Mouse (Mus musculus): ENCODE data around the gene Sh2b1.
"Not testable (repeated sequence)": the region's sequence is repeated elsewhere in the genome, so short reads cannot be mapped to it uniquely, and the experiment has no call there.

Sh2b1 gene

DNA sequence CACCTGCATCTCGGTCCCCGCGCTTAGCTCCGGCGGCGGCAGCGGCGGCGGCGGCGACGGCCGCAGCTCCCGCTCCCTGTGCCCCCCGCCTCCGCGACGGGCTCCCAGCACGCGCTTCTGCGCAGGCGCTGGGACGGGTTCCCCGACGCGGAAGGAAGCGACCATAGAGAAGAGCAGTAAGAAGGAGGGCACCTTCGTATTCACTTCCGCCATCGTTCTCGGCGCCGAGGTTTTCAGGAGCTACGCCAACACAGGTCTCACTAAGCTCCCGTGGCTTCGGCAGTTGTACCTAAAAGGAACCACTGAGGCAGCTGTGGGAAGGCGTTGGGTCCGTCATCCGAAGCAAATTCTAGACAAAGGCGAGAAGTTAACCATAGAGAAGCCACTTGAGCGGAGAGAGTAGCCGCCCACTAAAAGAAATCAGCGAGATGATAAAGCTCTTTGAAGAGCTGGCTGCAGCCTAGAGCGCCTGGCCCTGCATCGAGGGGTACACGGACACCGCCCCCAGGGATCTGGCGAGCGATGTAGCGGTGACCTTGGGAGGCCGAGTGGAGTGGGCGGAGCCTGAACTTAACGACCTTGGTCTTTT, at the start of gene Sh2b1:
Sh2b1 (minus strand) TSS at position 432 of the 589 bp plus-strand sequence.
- DNase-seq: peak; percentile 88 to 89

DNA sequence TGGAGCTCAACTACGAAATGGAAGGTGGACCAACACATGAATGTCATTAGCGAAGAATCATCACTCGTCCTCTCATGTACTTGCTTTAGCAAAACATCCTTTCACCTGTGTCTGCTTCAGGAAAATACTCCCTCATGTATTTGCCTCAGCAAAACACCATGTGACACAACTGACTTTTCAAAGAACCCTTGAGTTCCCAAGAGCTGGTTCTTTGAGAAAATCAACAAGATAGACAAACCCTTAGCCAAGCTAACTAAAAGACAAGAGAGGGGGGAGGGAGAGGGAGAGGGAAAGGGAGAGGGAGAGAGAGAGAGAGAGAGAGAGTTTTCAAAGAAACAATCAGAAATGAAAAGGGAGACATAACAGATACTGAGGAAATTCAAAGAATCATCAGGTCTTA, 48.1 kb upstream of the Sh2b1 start:
- no peak for DNase-seq

DNA sequence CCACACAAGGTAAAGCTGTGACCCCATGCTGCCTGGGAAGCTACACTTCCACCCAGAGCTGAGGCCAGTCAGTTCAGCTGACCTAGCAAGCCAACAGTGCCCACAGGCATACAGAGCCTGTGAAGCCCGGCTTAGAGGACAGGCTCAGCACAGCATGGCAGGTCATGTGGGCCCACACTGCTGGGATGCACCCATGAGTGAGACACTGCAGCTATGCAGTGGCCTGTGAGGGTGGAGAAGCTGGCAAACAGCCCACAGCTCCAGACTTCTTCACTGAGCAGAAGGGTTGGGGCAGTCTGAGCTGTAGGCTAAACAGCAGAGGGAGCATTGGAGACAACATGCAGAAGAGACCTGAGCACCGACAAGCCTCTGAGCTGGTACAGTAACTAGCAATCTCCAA, 44.3 kb upstream of the Sh2b1 start:
- no peak for DNase-seq

DNA sequence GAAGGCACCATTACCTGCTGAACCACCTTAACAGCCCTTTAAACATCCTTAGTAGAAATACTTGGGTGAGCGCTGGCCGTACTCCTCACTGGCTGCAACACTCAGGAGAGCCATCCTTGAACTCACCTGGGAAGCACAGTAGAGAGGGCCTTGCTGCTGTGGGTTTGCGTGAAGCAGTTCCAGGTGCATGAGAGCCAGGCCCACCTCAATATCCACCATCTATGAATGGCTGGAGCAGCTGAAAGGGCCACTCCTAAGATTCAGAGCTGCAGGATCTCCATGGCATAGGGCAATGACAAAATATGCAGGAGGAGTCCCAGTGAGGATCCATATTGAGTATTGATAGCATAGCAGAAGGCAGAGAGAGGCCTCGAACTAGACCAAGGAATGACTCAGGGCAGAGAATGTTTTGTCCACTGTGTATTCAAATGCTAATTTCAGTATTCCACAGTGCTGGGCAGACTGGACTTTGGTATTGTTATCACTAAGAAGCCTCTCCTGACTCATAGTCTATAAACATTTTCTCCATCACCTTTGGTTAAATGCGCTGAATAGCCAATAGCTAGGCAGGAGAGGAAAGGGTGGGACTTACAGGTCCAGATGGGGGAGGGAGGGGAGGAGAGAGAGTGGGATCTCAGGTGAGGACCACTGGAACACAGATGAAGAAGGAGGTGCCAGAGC, 43.2 kb upstream of the Sh2b1 start:
- no peak for DNase-seq

DNA sequence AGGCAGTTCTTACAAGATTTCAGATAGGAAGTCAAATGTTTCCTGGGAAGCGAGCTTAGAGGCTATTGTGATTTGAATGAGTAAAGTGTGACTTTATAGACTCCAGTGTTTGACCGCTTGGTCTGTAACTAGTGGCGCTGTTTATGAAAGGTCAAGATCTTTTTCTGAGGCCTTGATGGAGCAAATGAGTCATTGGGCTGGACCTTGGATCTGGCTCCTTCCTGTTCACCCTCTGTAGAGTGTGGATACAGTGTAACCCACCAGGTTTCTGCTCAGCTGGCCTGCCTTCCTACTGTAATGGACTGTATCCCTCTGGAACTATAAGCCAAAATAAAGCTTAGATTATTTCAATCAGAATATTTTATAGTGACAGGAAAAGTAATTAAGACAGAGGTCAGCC, 36.1 kb upstream of the Sh2b1 start:
- DNase-seq: no peak

DNA sequence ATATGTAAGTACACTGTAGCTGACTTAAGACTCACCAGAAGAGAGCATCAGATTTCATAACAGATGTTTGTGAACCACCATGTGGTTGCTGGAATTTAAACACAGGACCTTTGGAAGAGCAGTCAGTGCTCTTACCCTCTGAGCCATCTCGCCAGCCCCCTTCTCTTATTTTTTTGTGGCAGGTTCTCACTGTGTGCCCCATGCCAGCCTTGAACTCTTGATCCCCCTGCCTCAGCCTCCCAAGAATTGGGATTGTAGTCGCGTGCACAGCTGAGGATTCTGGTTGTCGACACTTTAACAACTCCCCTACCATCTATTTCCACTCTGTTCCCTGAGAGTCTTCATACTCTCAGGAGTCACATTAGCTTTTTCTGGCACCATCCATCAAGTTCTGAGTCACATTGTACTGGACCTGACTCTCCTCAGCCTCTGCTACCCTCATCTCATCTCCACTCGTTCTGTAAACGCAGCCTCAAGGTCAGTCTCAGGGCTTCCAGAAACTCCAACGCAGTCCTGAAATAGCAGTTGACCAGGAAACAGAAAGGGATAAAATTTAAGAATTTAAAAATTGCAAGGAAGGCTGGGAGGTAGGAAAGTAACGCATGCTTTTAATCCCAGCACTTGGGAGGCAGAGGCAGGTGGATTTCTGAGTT, 32.0 kb upstream of the Sh2b1 start:
- no peak for DNase-seq

DNA sequence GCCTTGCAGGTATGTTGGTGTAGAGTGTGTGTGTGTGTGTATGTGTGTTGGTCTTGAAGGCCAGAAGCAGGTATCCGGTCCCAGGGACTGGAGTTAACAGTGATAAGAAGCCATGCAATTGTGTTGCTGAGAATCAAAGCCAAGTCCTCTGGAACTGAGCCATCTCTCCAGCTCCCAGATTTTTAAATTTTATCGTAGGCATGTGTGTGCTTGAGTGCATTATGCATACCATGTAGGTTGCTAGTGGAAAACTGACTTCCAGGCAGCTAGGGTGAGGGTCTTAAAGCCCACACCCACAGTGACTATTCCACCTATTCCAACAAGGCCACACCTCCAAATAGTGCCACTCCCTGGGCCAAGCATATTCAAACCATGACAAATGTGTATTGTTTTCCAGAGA, 29.7 kb upstream of the Sh2b1 start:
- DNase-seq: no peak

DNA sequence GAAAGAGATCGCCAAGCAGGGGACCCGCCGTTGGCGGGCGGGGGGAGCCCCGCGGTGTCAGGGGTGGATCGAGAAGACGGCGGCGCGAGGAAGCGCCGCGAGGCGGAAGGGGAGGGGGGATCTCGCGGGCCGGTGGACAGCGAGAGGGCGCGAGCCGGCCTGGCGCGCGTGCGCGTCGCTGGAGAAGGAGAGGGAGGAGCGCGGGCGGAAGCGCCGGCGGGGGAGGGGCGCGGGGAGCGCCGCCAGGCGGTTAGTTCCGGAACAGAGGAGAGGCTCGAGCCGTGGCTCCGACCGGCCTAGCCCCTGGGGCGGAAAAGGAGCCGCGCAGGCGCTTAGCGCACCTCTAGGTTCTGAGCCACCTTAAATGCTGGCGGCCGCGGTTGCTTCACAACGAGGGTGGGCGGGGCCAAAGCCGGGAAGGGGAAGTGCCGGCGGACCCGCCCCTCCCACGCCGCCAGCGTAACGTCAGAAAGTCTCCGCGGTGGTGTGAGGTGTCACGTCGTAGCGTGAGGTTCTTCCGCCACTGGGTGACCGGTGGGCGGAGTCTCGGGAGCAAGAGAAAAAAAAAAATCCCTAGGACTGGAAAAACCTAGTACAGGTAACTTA, 28.2 kb upstream of the Sh2b1 start, which contains the start of gene Atxn2l:
Atxn2l (minus strand) TSS at position 165 of the 606 bp plus-strand sequence.
- DNase-seq: peak; percentile 99 to 100

DNA sequence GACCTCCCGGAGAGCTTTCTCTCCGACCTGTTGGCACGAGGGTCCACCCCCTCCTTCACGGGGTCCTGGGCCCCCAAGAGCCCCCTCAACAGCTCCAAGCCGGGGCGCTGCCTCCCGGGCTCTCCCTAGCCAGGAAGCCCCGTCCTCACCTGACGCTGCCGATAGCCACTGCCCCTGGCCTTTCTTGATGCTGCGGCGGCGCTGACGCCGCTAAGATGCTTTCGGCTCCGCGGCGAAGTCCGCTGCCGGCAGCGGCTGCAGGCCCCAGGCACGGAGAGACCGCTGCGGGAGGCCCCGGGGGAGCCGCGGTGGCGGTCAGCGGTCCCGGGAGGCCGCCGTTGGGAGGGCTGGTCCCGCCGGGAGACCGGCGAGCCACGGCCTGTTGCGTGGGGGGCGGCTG, 27.5 kb upstream of the Sh2b1 start:
- DNase-seq: no peak

DNA sequence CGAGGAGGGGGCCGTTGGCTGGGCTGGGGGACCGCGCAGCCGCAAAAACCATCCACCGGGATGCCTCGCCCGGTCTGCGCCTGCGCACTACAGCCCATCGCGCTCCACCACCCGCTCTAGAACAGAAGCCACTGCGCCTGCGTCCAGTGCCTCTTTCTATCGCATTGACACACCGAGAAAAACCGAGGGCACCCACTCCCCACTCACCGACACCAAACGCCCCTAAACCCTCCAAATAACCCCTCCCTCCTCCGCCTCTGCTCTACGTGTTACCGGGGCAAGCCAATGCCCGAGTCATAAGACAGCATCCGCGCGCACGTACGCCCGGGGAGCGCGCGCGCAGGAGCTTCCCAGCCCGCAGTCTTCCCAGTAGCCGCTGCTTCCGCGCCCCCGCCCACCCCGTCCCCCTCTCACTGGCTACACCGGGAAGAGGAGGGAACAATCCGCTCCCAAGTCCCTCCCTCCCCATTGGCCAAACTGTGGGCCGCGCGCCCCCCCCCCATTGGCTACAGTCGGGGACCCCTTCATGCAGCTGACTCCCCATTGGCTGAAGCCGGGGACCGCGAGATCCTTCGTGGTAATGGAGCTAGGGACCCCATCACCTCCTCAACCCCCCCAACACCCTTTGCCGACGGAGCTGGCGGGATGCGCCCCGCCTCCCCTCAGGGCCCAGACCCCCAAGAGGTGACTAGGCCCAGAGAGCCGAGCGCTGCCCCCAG, 27.0 kb upstream of the Sh2b1 start:
- DNase-seq: peak; percentile 93 to 95

DNA sequence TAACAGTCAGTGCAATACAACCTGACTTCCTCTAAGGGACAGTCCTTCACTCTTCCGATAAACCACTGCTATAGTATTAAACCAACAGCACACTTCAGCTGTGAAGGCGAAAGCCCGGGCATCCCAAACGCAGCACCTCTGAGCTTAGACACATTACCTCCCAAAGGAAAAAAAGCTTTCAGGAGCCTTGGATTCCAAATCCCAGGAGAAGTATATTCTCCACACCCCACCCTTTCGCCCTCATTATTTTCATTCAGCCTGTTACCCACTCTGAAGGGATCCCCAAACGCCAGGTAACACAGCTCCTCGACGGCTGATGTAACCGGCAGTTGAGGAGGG, 26.4 kb upstream of the Sh2b1 start:
- DNase-seq: no peak

DNA sequence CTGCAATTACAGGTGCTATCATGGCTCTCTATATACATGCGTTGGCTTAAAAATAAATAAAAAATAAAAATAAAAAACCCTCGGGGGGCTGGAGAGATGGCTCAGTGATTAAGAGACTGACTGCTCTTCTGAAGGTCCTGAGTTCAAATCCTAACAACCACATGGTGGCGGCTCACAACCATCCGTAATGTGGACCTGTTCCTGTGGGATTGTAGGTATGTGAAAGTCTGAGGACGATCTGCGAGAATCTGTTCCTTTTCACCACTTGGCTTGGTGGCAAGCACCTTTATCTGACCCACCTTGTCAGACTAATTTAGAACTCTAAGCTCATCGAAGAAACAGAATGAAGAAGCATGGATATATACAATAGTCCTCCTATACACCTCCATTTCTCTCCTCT, 24.2 kb upstream of the Sh2b1 start:
- no peak for DNase-seq

DNA sequence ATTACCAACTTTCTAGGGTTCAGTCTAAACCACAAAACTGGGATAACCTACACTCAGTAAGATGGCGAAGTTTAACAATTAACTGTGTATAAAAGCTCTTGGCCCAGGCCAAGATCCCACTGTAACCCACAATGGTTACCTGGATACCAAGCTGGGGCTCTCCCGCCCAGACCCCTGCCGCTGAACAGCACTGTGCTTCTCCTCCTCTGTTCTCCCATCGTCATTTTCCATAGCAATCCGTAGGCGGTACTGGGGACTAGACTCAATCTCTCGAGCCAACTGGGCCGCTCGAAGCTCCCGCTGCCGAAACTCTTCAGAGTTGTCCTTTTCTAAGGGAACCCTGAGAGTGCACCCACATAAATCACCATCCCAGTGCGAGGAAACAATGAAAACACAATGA, 22.7 kb upstream of the Sh2b1 start:
- no peak for DNase-seq

DNA sequence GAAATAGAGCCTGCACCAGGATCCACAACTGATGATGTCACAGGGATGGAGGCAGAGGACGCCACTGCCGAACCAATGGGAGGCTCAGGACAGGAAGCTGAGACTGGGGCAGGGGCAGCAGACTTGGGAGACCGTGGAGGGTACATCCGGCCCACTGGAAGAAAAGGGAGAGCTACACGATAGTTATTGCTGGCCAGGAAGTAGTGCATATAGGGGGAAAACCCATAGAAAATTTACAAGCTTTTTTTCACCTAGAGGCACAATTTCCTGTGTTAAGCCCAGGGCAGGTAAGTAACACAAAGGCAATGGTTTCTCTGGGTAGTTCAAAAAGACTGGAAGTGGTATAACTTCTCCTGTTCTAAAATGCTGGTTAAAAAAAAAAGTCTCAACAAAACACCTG, 21.3 kb upstream of the Sh2b1 start:
- no peak for DNase-seq

DNA sequence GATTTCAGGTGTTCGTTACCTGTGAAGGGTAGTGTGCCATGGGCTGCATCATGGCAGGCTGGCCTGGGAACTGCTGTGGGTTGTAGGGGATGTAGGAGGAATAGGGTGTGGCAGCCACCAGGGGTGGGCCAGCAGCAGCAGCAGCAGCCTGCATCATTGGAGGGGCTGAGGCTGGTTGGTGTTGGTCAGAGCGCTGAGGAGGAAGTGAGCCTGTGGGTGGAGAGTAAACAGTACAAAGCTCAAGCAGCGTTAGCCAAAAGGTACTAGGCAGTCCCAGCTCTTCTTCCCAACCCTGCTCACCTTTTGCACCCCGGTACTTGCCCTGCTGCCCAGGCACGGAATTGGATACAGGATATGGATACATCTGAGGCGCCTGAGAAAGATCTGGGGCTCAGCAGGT, 18.9 kb upstream of the Sh2b1 start:
- DNase-seq: no peak

DNA sequence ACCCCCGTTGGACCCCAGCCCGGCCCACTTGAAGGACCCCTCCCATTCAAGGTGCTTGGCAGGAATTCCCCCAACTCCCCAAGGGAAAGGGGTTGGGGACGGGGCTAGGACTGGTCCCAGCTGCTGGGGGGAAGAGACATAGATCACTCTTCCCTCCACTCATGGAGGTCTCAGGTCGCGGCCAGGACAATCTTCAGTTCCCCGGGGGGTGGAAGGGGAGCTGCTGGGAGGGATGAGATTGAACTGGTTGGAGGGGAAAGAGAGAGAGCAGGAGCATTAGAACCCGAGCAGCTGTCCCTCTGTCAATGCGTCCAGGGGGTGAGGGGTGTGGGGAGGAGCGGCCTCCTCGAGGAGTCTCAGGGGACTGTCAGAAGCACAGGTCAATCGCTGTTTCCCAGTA, 16.7 kb upstream of the Sh2b1 start:
- no peak for DNase-seq

DNA sequence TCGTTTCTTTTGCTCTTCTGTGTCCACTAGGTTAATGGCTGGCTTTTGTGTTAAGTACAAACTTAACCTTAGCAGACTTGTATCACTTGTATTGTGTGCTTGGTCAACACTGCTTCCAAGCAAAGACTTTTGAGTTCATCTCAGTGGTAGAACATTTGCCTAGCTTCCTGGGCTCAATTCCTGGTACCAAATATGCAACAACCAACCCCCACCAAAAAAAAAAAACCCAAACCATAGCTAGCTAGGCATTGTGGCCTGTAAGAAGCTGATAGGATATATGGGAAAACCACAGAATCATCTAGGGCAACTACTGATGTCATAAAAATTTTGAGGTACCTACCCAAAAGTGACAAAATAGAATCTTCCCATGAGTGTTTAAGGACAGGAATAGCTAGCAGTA, 15.8 kb upstream of the Sh2b1 start:
- no peak for DNase-seq

DNA sequence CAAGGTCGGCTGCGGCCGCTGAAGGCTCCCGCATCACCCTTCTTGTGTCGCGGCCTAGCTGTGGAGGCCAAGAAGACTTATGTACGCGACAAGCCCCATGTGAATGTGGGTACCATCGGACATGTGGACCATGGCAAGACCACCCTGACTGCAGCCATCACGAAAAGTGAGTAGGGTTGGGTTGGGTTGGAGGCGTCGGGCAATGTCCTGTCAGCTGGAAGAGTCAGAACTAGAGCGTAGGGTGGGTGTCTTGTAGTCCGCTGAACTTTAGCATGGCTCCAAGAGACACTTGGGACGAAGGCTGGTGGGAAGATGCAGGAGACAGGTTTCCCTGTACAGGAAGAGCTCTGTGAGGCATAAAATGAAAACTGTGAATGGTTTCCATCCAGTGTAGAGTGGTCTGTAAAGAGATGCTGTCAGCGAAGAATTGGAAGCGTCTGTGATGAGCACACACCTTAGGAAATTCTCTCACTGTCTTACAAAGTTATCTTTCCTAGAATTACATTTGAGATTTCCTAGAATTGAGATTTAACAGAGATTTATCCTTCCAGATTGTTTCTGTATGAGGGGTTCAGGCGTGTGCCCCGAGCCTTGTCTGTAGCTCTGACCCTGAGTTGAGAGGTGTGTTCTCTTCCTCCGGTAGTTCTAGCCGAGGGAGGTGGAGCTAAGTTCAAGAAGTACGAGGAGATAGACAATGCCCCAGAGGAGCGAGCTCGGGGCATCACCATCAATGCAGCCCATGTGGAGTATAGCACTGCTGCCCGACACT, 12.6 kb upstream of the Sh2b1 start:
- not testable (repeated sequence) for DNase-seq

DNA sequence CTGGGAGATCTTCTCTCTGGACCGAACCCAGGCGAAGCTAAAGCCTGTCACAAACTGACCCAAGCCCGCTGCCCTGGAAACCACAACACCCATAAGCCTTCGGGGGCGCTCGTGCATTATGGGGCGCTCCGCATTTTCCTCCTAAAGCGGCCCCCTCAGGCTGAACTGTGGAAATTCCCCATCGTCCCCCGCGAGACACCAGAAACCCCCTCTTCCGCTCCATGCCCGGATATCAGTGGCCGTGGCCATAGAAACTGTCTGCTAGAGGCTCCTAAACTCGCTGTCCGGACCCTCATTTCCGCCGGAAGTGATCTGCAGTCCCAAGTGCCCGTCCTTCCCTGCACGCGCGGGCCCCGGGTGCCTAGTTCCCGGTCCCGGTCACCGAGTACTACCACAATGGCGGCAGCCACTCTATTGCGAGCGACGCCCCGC, 11.8 kb upstream of the Sh2b1 start, which contains the start of gene Tufm:
Tufm (plus strand) TSS at position 310 of the 432 bp plus-strand sequence.
- peak; percentile 96 for DNase-seq

DNA sequence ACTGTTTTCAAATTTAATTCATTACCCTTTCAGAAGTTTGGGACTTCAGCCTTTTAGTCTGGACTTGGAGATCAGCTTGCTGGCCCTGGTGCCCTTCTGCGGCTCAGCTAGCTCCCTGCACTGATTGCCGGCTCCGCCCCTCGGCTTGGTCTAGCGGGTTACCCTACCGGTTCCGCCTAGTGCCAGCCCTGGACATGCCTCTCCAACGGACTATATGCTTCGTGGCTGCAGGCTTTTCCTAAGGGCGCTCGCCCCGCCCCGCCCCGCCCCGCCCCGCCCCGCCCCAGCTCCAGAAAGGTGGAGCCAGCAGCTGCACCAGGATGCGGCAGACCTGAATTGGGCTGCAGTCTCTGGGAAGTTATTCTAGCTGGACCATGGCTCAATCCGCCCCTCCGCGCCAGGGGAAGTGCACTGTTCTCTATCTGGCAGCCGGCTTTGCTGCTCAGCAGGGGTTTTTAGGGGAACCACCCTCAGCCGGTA, 7.2 kb upstream of the Sh2b1 start:
- DNase-seq: peak; percentile 79 to 87

DNA sequence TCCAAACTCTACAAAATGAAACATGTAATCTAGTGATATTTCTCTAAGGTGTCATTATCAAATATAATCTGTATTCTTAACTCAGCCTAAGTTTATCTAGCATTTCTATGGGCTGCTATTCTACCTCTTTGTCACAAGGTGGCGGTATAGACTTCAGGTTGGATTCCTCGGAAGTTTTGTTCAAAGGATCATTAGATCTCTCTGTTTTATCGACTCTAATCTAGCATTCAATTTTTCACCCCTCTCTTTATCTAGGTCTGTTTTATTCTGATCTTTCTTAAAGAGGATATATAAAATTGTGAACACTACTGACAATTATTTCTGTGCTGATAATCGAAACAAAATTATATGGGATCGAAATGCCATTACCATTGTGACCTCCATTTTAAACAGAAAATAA, 6.5 kb upstream of the Sh2b1 start:
- no peak for DNase-seq

DNA sequence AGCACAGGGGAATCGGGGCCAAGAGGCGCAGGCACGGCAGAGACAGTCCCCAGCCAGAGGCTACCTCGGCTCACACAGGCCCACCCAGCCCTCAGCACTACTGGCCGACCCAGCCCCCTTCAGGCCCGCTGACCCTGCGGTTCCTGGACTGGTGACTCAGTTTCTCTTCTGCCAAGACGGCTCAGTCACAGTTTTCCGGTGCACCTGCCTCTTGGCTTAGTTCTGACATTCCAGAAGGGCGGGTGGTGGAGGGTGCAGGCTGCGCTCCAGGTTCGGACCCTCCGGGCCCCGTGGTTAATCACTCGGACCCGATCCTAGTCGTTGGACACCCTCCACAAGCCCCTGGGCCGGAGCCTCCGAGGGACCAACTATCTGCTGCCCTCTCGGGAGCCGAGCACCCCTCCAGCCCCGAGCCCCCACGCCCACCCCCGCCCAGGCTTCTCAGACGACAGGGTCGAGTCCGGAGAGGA, 703 bp downstream of the Sh2b1 start:
- peak in 1 of 2 experiments; percentile 37 for DNase-seq

Measured in cerebellum, postnatal 36 days (tissue).